Mouse (Mus musculus): ENCODE results near the gene Afmid.
A peak's percentile ranks its signal among the peaks of the same experiment; 100 is the strongest.
"Not testable (repeated sequence)": the region's sequence is repeated elsewhere in the genome, so short reads cannot be mapped to it uniquely, and the experiment has no call there.

The Afmid gene

GRCm38 (mm10) chr11:117794035-117794551 is 31.6 kb upstream of the Afmid start:
- no peak for DNase-seq (ENCODE audit: low spot score in 2 of 2)

GRCm38 (mm10) chr11:117796954-117797353 is 28.8 kb upstream of the Afmid start:
- no peak for DNase-seq (ENCODE audit: low spot score in 2 of 2)

- no peak for DNase-seq (ENCODE audit: low spot score in 2 of 2)
Observed at GRCm38 (mm10) chr11:117797511-117798159, 28.1 kb upstream of the Afmid start, which contains the start of gene 6030468B19Rik. Gene 6030468B19Rik (plus strand): TSS chr11:117797660.

- no peak for DNase-seq (ENCODE audit: low spot score in 2 of 2)
Observed at GRCm38 (mm10) chr11:117798160-117798541, 27.6 kb upstream of the Afmid start.

- DNase-seq (ENCODE audit: low spot score in 2 of 2) = no peak
Observed at GRCm38 (mm10) chr11:117799174-117799573, 26.6 kb upstream of the Afmid start.

GRCm38 (mm10) chr11:117800038-117800437 is 25.7 kb upstream of the Afmid start:
- no peak for DNase-seq (ENCODE audit: low spot score in 2 of 2)

- no peak for DNase-seq (ENCODE audit: low spot score in 2 of 2)
Observed at GRCm38 (mm10) chr11:117801650-117802049, 24.1 kb upstream of the Afmid start.

- DNase-seq (ENCODE audit: low spot score in 2 of 2) = no peak
Observed at GRCm38 (mm10) chr11:117803166-117803688, 22.5 kb upstream of the Afmid start.

GRCm38 (mm10) chr11:117806781-117807180 is 18.9 kb upstream of the Afmid start:
- no peak for DNase-seq (ENCODE audit: low spot score in 2 of 2)

- DNase-seq (ENCODE audit: low spot score in 2 of 2) = no peak
Observed at GRCm38 (mm10) chr11:117809407-117810311, 16.1 kb upstream of the Afmid start, which contains the start of the genes Gm20708 and Syngr2. Gene Gm20708 (plus strand): TSS chr11:117809668. Gene Syngr2 (plus strand): TSS chr11:117809668.

- peak; percentile 46 to 56 for DNase-seq (ENCODE audit: low spot score in 2 of 2)
Observed at GRCm38 (mm10) chr11:117810401-117811046, 15.2 kb upstream of the Afmid start.

- no peak for DNase-seq (ENCODE audit: low spot score in 2 of 2)
Observed at GRCm38 (mm10) chr11:117813867-117814266, 11.9 kb upstream of the Afmid start.

- no peak for DNase-seq (ENCODE audit: low spot score in 2 of 2)
Observed at GRCm38 (mm10) chr11:117814704-117815366, 10.9 kb upstream of the Afmid start.

GRCm38 (mm10) chr11:117815850-117816249 is 9.9 kb upstream of the Afmid start:
- not testable (repeated sequence) for DNase-seq (ENCODE audit: low spot score in 2 of 2)

GRCm38 (mm10) chr11:117816389-117816996 is 9.2 kb upstream of the Afmid start:
- DNase-seq (ENCODE audit: low spot score in 2 of 2) = no peak

- DNase-seq (ENCODE audit: low spot score in 2 of 2) = no peak
Observed at GRCm38 (mm10) chr11:117819095-117819494, 6.6 kb upstream of the Afmid start.

- no peak for DNase-seq (ENCODE audit: low spot score in 2 of 2)
Observed at GRCm38 (mm10) chr11:117820173-117820572, 5.6 kb upstream of the Afmid start.

GRCm38 (mm10) chr11:117821868-117822267 is 3.9 kb upstream of the Afmid start:
- no peak for DNase-seq (ENCODE audit: low spot score in 2 of 2)

- no peak for DNase-seq (ENCODE audit: low spot score in 2 of 2)
Observed at GRCm38 (mm10) chr11:117822728-117823241, 2.9 kb upstream of the Afmid start.

- DNase-seq (ENCODE audit: low spot score in 2 of 2) = no peak
Observed at GRCm38 (mm10) chr11:117823411-117823810, 2.3 kb upstream of the Afmid start.
